Mouse (Mus musculus): ENCODE data around the gene Phactr1. TPM values are rescaled to one million over a fixed set of nuclear protein-coding genes. Genes with fewer than 3 reads are reported as not detected.

The Phactr1 gene
- total and polyA plus RNA-seq, 3 experiments, result 0.11 TPM; not detected in 2

- no peaks in the 10 kb centered on the region for H3K27me3 ChIP-seq (ENCODE audit: insufficient read depth, low read length)
- no peaks in the 10 kb centered on the region for H3K9me3 ChIP-seq (replicated peaks)
- H3K4me3 ChIP-seq (ENCODE audit: low read depth, low read length), result no peak overlapping the region
- H3K4me1 ChIP-seq (ENCODE audit: insufficient read depth, low read depth, low read length), result no peaks in the 10 kb centered on the region
- no peak for ATAC-seq (ENCODE audit: extremely low read depth, insufficient number of reproducible peaks, low FRiP score, poor library complexity, severe bottlenecking)
- no peak for TF ChIP-seq TAL1 (conservative IDR thresholded peaks at IDR 0.05; ENCODE audit: low read depth, low read length)
- TF ChIP-seq CTCF (IDR thresholded peaks at IDR 0.05; ENCODE audit: low read depth, low read length), result no peak
- no peak for TF ChIP-seq GATA1 (IDR thresholded peaks at IDR 0.05; ENCODE audit: borderline replicate concordance, low read length)
- TF ChIP-seq GATA2 (IDR thresholded peaks at IDR 0.05; ENCODE audit: borderline replicate concordance, low read depth, low read length), result no peak
- TF ChIP-seq POLR2AphosphoS5 (IDR thresholded peaks at IDR 0.05; ENCODE audit: insufficient replicate concordance, low read depth, low read length), result no peak
- H3K36me3 ChIP-seq (replicated peaks), result no peaks in the 10 kb centered on the region
- no peak for DNase-seq (ENCODE audit: low spot score)
Measured at GRCm38 (mm10) chr13:42887701-42888100, 207.3 kb downstream of the Phactr1 start.

GRCm38 (mm10) chr13:42889516-42890474 lies 209.4 kb downstream of the Phactr1 start:
- TF ChIP-seq POLR2AphosphoS5 (IDR thresholded peaks at IDR 0.05; ENCODE audit: insufficient replicate concordance, low read depth, low read length), result no peak
- TF ChIP-seq GATA1 (IDR thresholded peaks at IDR 0.05; ENCODE audit: borderline replicate concordance, low read length), result no peak
- no peak for TF ChIP-seq TAL1 (conservative IDR thresholded peaks at IDR 0.05; ENCODE audit: low read depth, low read length)
- TF ChIP-seq CTCF (IDR thresholded peaks at IDR 0.05; ENCODE audit: low read depth, low read length), result no peak
- no peak for TF ChIP-seq GATA2 (IDR thresholded peaks at IDR 0.05; ENCODE audit: borderline replicate concordance, low read depth, low read length)
- no peak for DNase-seq (ENCODE audit: low spot score)
- Histone ChIP-seq H3K27me3 (ENCODE audit: insufficient read depth, low read length) (no peaks in the 10 kb centered on the region), H3K9me3 (replicated peaks) (0 out of 2 replicates have a peak, but pooled peaks cover 6% of the 10 kb centered on the region), H3K4me3 (ENCODE audit: low read depth, low read length) (no peak overlapping the region), H3K36me3 (replicated peaks) (no peaks in the 10 kb centered on the region), H3K4me1 (ENCODE audit: insufficient read depth, low read depth, low read length) (no peaks in the 10 kb centered on the region)
- no peak for ATAC-seq (ENCODE audit: extremely low read depth, insufficient number of reproducible peaks, low FRiP score, poor library complexity, severe bottlenecking)

GRCm38 (mm10) chr13:42890651-42891050 lies 210.2 kb downstream of the Phactr1 start:
- peaks cover 6% of the 10 kb centered on the region; the same call in 1 of the 2 replicates for H3K9me3 ChIP-seq (replicated peaks)
- H3K4me3 ChIP-seq (ENCODE audit: low read depth, low read length), result no peak overlapping the region
- ATAC-seq (ENCODE audit: extremely low read depth, insufficient number of reproducible peaks, low FRiP score, poor library complexity, severe bottlenecking), result no peak
- H3K36me3 ChIP-seq (replicated peaks), result no peaks in the 10 kb centered on the region
- no peaks in the 10 kb centered on the region for H3K27me3 ChIP-seq (ENCODE audit: insufficient read depth, low read length)
- no peaks in the 10 kb centered on the region for H3K4me1 ChIP-seq (ENCODE audit: insufficient read depth, low read depth, low read length)
- TF ChIP-seq GATA2 (IDR thresholded peaks at IDR 0.05; ENCODE audit: borderline replicate concordance, low read depth, low read length) (no peak), GATA1 (IDR thresholded peaks at IDR 0.05; ENCODE audit: borderline replicate concordance, low read length) (no peak), CTCF (IDR thresholded peaks at IDR 0.05; ENCODE audit: low read depth, low read length) (no peak)
- DNase-seq (ENCODE audit: low spot score), result no peak

GRCm38 (mm10) chr13:42894016-42894415 lies 213.6 kb downstream of the Phactr1 start:
- H3K4me3 ChIP-seq (ENCODE audit: low read depth, low read length), result no peak overlapping the region
- ATAC-seq (ENCODE audit: extremely low read depth, insufficient number of reproducible peaks, low FRiP score, poor library complexity, severe bottlenecking) (no peak), DNase-seq (ENCODE audit: low spot score) (no peak)
- H3K27me3 ChIP-seq (ENCODE audit: insufficient read depth, low read length), result no peaks in the 10 kb centered on the region
- TF ChIP-seq POLR2AphosphoS5 (IDR thresholded peaks at IDR 0.05; ENCODE audit: insufficient replicate concordance, low read depth, low read length) (no peak), GATA2 (IDR thresholded peaks at IDR 0.05; ENCODE audit: borderline replicate concordance, low read depth, low read length) (no peak), GATA1 (IDR thresholded peaks at IDR 0.05; ENCODE audit: borderline replicate concordance, low read length) (no peak), CTCF (IDR thresholded peaks at IDR 0.05; ENCODE audit: low read depth, low read length) (no peak), TAL1 (conservative IDR thresholded peaks at IDR 0.05; ENCODE audit: low read depth, low read length) (no peak)
- H3K9me3 ChIP-seq (replicated peaks), result peaks cover 6% of the 10 kb centered on the region; the same call in 1 of the 2 replicates
- no peaks in the 10 kb centered on the region for H3K4me1 ChIP-seq (ENCODE audit: insufficient read depth, low read depth, low read length)
- H3K36me3 ChIP-seq (replicated peaks), result no peaks in the 10 kb centered on the region

- H3K27me3 ChIP-seq (ENCODE audit: insufficient read depth, low read length), result no peaks in the 10 kb centered on the region
- no peak for DNase-seq (ENCODE audit: low spot score)
- TF ChIP-seq CTCF (IDR thresholded peaks at IDR 0.05; ENCODE audit: low read depth, low read length), result no peak
- TF ChIP-seq GATA1 (IDR thresholded peaks at IDR 0.05; ENCODE audit: borderline replicate concordance, low read length), result no peak
- no peak for TF ChIP-seq POLR2AphosphoS5 (IDR thresholded peaks at IDR 0.05; ENCODE audit: insufficient replicate concordance, low read depth, low read length)
- no peak for TF ChIP-seq TAL1 (conservative IDR thresholded peaks at IDR 0.05; ENCODE audit: low read depth, low read length)
- no peak for TF ChIP-seq GATA2 (IDR thresholded peaks at IDR 0.05; ENCODE audit: borderline replicate concordance, low read depth, low read length)
- no peaks in the 10 kb centered on the region for H3K36me3 ChIP-seq (replicated peaks)
- H3K9me3 ChIP-seq (replicated peaks), result peaks cover 6% of the 10 kb centered on the region; the same call in 1 of the 2 replicates
- no peak for ATAC-seq (ENCODE audit: extremely low read depth, insufficient number of reproducible peaks, low FRiP score, poor library complexity, severe bottlenecking)
- no peak overlapping the region for H3K4me3 ChIP-seq (ENCODE audit: low read depth, low read length)
- H3K4me1 ChIP-seq (ENCODE audit: insufficient read depth, low read depth, low read length), result no peaks in the 10 kb centered on the region
Measured at GRCm38 (mm10) chr13:42894598-42894997, 214.2 kb downstream of the Phactr1 start.

GRCm38 (mm10) chr13:42895980-42896379 lies 215.6 kb downstream of the Phactr1 start:
- no peaks in the 10 kb centered on the region for H3K36me3 ChIP-seq (replicated peaks)
- no peak overlapping the region for H3K4me3 ChIP-seq (ENCODE audit: low read depth, low read length)
- peaks cover 6% of the 10 kb centered on the region; the same call in 1 of the 2 replicates for H3K9me3 ChIP-seq (replicated peaks)
- DNase-seq (ENCODE audit: low spot score) (no peak), ATAC-seq (ENCODE audit: extremely low read depth, insufficient number of reproducible peaks, low FRiP score, poor library complexity, severe bottlenecking) (no peak)
- no peaks in the 10 kb centered on the region for H3K27me3 ChIP-seq (ENCODE audit: insufficient read depth, low read length)
- no peaks in the 10 kb centered on the region for H3K4me1 ChIP-seq (ENCODE audit: insufficient read depth, low read depth, low read length)
- TF ChIP-seq GATA2 (IDR thresholded peaks at IDR 0.05; ENCODE audit: borderline replicate concordance, low read depth, low read length) (no peak), TAL1 (conservative IDR thresholded peaks at IDR 0.05; ENCODE audit: low read depth, low read length) (no peak)
